Mouse (Mus musculus): ENCODE results near the gene Plekhh3. TPM values are rescaled to one million over a fixed set of nuclear protein-coding genes. Genes with fewer than 3 reads are reported as not detected.
"Not testable (repeated sequence)": the region's sequence is repeated elsewhere in the genome, so short reads cannot be mapped to it uniquely, and the experiment has no call there.

The Plekhh3 gene
- total RNA-seq, 2 experiments from 2014 or later: 0.96 to 1.8 TPM

- no peak for ATAC-seq (ENCODE audit: poor library complexity, severe bottlenecking)
Measured at GRCm38 (mm10) chr11:101172434-101172815, 1.3 kb upstream of the Plekhh3 start.

GRCm38 (mm10) chr11:101171721-101172433 is 726 bp upstream of the Plekhh3 start:
- peak; percentile 19; the same call in 1 of the 2 replicates for ATAC-seq (ENCODE audit: poor library complexity, severe bottlenecking)

- no peak for ATAC-seq (ENCODE audit: poor library complexity, severe bottlenecking)
Measured at GRCm38 (mm10) chr11:101170354-101170810, 769 bp downstream of the Plekhh3 start, which contains the start of gene Cntnap1. Cntnap1 (plus strand) TSS chr11:101170523.

GRCm38 (mm10) chr11:101169301-101170107 is 1.6 kb downstream of the Plekhh3 start:
- ATAC-seq (ENCODE audit: poor library complexity, severe bottlenecking): no peak

- ATAC-seq (ENCODE audit: poor library complexity, severe bottlenecking): no peak
Measured at GRCm38 (mm10) chr11:101168301-101168980, 2.7 kb downstream of the Plekhh3 start.

GRCm38 (mm10) chr11:101167963-101168300 is 3.2 kb downstream of the Plekhh3 start:
- no peak for ATAC-seq (ENCODE audit: poor library complexity, severe bottlenecking)

GRCm38 (mm10) chr11:101167211-101167962 is 3.8 kb downstream of the Plekhh3 start:
- ATAC-seq (ENCODE audit: poor library complexity, severe bottlenecking): no peak

GRCm38 (mm10) chr11:101166357-101166756 is 4.8 kb downstream of the Plekhh3 start:
- ATAC-seq (ENCODE audit: poor library complexity, severe bottlenecking): no peak

GRCm38 (mm10) chr11:101164677-101165580 is 6.2 kb downstream of the Plekhh3 start:
- ATAC-seq (ENCODE audit: poor library complexity, severe bottlenecking): no peak

GRCm38 (mm10) chr11:101164351-101164665 is 6.8 kb downstream of the Plekhh3 start:
- ATAC-seq (ENCODE audit: poor library complexity, severe bottlenecking): no peak

- no peak for ATAC-seq (ENCODE audit: poor library complexity, severe bottlenecking)
Measured at GRCm38 (mm10) chr11:101163476-101164350, 7.4 kb downstream of the Plekhh3 start.

GRCm38 (mm10) chr11:101162772-101163171 is 8.4 kb downstream of the Plekhh3 start:
- ATAC-seq (ENCODE audit: poor library complexity, severe bottlenecking): no peak

GRCm38 (mm10) chr11:101162301-101162700 is 8.8 kb downstream of the Plekhh3 start:
- ATAC-seq (ENCODE audit: poor library complexity, severe bottlenecking): no peak

- ATAC-seq (ENCODE audit: poor library complexity, severe bottlenecking): no peak
Measured at GRCm38 (mm10) chr11:101161551-101161950, 9.6 kb downstream of the Plekhh3 start.

- not testable (repeated sequence) for ATAC-seq (ENCODE audit: poor library complexity, severe bottlenecking)
Measured at GRCm38 (mm10) chr11:101160981-101161505, 10.1 kb downstream of the Plekhh3 start.

GRCm38 (mm10) chr11:101160151-101160550 is 11.0 kb downstream of the Plekhh3 start:
- not testable (repeated sequence) for ATAC-seq (ENCODE audit: poor library complexity, severe bottlenecking)

GRCm38 (mm10) chr11:101155728-101156371 is 15.3 kb downstream of the Plekhh3 start, which contains the start of gene Tubg2:
Tubg2 (plus strand) TSS chr11:101155907.
- ATAC-seq (ENCODE audit: poor library complexity, severe bottlenecking): no peak

- ATAC-seq (ENCODE audit: poor library complexity, severe bottlenecking): no peak
Measured at GRCm38 (mm10) chr11:101155151-101155550, 16.0 kb downstream of the Plekhh3 start.

Data from megakaryocyte, adult 5-6 weeks (primary cell).